Mouse (Mus musculus): ENCODE data around the gene Tjap1. TPM values are rescaled to one million over a fixed set of nuclear protein-coding genes. Genes with fewer than 3 reads are reported as not detected.

Gene Tjap1
- polyA plus RNA-seq, 1 experiment from 2014 or later: 53.1 TPM

DNA sequence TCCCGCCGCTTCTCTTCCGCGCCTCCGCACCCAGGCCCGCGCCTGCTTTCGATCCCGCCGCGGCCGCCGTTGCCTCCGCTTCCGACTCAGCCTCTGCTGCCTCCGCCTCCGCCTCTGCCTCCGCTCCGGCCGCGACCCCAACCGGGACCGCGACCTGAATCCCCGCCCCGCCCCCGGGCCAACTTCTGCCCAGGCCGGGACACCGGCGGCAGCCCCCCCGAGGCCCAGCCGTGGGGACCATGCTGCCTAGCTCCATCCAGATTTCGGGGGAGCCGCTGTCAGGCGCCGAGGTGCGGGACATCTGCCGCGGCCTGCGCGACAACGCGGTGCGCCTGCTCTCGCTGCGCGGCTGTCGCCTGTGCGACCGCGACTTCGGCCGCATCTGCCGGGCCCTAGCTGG is 28.7 kb downstream of the Tjap1 start:
- no peak overlapping the region for H3K27ac ChIP-seq (replicated peaks; ENCODE audit: low read depth, low read length)
- ATAC-seq (ENCODE audit: insufficient number of reproducible peaks, low FRiP score, low TSS enrichment, low read depth) (peak; percentile 3; the same call in 1 of the 2 replicates), DNase-seq (ENCODE audit: low spot score) (no peak)
- peak overlapping the region; percentile 53 for H3K4me3 ChIP-seq (ENCODE audit: low read depth, low read length)
- peaks cover 4% of the 10 kb centered on the region; the same call in 1 of the 2 replicates for H3K4me1 ChIP-seq (ENCODE audit: control insufficient read depth, insufficient read depth, low read length)
- H3K9me3 ChIP-seq (ENCODE audit: control insufficient read depth, low read length): 0 out of 2 replicates have a peak, but pooled peaks cover 4% of the 10 kb centered on the region
- H3K27me3 ChIP-seq (ENCODE audit: control insufficient read depth, insufficient read depth, low read length): peaks cover 14% of the 10 kb centered on the region
- H3K36me3 ChIP-seq (ENCODE audit: control insufficient read depth, insufficient read depth, low read length): peaks cover 31% of the 10 kb centered on the region
- under 1% methylated on average over 54 of the region's 54 CpGs for WGBS
- H3K4me2 ChIP-seq (ENCODE audit: low read depth, severe bottlenecking): peak overlapping the region; percentile 100
- H3K9ac ChIP-seq (ENCODE audit: low read length): peak overlapping the region; percentile 50

DNA sequence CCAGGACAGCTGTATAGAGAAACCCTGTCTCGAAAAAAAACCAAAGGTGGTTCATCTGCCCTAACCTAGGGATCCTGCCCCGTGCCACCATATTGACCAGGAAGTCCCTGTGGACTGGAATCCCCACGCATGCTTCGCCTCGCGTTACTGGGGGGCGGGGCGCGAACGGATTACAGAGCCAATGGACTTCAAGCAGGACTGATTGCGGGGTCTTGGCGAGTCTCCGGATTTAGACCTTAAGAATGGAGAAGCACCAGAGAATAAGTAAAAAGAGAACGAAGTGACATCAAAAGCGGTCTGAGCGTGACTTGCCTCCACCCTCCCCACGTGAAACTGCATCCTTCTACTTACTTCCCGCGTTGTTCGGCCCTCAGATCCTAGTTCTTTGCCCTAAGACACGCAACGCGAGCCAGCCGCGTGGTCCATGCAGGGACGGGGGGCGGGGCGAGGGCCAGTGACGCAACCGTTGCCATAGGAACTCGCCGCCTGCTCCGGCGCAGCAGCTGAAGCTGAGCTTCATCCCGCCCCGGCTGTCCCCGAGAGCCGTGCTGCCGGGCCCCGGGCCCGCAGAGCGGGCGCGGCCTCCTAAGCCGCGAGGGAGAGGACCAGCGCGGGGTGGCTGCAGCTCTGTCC is 29.3 kb downstream of the Tjap1 start, which contains the start of gene Lrrc73:
Gene Lrrc73, plus strand, starts transcription at position 80 of the 633 bp plus-strand sequence.
- peak within 1 kb of the TSS; percentile 53 for H3K4me3 ChIP-seq (ENCODE audit: low read depth, low read length)
- H3K27ac ChIP-seq (replicated peaks; ENCODE audit: low read depth, low read length): no peak within 1 kb of the TSS
- H3K4me1 ChIP-seq (ENCODE audit: control insufficient read depth, insufficient read depth, low read length): peaks cover 7% of the 10 kb centered on the region
- WGBS: 2% methylated on average over 45 of the region's 48 CpGs
- peak within 1 kb of the TSS; percentile 50 for H3K9ac ChIP-seq (ENCODE audit: low read length)
- H3K36me3 ChIP-seq (ENCODE audit: control insufficient read depth, insufficient read depth, low read length): peaks cover 26% of the 10 kb centered on the region
- peak; percentile 94 for DNase-seq (ENCODE audit: low spot score)
- peaks cover 14% of the 10 kb centered on the region for H3K27me3 ChIP-seq (ENCODE audit: control insufficient read depth, insufficient read depth, low read length)
- peak within 1 kb of the TSS; percentile 100 for H3K4me2 ChIP-seq (ENCODE audit: low read depth, severe bottlenecking)
- peak; percentile 71 for ATAC-seq (ENCODE audit: insufficient number of reproducible peaks, low FRiP score, low TSS enrichment, low read depth)
- 0 out of 2 replicates have a peak, but pooled peaks cover 4% of the 10 kb centered on the region for H3K9me3 ChIP-seq (ENCODE audit: control insufficient read depth, low read length)

DNA sequence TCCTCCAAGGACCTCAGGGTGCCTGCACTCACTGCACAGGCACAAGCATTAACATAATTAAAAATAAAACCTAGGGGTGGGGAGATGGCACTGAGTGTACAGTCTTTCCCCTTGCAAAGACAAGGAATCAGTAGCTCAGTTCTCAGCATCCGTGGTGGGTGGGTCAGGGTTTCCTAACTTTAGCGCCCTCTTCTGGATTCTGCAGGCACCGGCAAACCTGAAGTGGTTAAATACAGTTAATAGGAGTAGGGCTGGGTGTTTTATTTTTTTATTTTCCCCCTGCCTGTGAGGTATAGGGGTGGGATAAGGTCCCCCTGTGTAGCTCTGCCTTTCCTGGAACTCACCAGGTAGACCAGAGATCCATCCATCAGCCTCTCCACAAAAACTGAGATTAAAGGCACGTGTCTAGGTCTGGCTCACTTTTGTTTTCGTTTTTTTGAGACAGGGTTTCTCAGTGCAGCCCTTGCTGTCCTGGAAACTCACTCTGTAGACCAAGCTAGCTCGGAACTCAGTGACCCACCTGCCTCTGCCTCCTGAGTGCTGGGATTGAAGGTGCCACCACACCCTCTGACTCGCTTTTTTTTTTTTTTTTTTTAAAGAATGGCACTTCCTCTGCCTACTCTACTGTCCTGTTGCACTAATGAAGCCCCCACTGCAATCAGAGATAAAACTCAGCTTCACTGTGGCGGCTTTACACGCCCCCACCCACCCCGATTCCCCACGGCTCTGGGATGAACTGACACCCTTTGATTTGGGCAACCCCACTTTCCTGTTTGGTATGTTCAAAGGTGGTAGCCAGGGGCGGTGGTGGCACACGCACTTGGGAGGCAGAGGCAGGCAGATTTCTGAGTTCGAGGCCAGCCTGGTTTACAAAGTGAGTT is 30.0 kb downstream of the Tjap1 start:
- H3K27ac ChIP-seq (replicated peaks; ENCODE audit: low read depth, low read length): no peak overlapping the region
- H3K9me3 ChIP-seq (ENCODE audit: control insufficient read depth, low read length): 0 out of 2 replicates have a peak, but pooled peaks cover 4% of the 10 kb centered on the region
- DNase-seq (ENCODE audit: low spot score) (peak; percentile 50), ATAC-seq (ENCODE audit: insufficient number of reproducible peaks, low FRiP score, low TSS enrichment, low read depth) (no peak)
- H3K4me3 ChIP-seq (ENCODE audit: low read depth, low read length): peak overlapping the region; percentile 53; the same call in 1 of the 2 replicates
- H3K4me2 ChIP-seq (ENCODE audit: low read depth, severe bottlenecking): peak overlapping the region; percentile 100
- 57% methylated on average over 14 of the region's 14 CpGs for WGBS
- peaks cover 23% of the 10 kb centered on the region for H3K36me3 ChIP-seq (ENCODE audit: control insufficient read depth, insufficient read depth, low read length)
- no peak overlapping the region for H3K9ac ChIP-seq (ENCODE audit: low read length)
- peaks cover 7% of the 10 kb centered on the region for H3K4me1 ChIP-seq (ENCODE audit: control insufficient read depth, insufficient read depth, low read length)
- peaks cover 14% of the 10 kb centered on the region for H3K27me3 ChIP-seq (ENCODE audit: control insufficient read depth, insufficient read depth, low read length)

DNA sequence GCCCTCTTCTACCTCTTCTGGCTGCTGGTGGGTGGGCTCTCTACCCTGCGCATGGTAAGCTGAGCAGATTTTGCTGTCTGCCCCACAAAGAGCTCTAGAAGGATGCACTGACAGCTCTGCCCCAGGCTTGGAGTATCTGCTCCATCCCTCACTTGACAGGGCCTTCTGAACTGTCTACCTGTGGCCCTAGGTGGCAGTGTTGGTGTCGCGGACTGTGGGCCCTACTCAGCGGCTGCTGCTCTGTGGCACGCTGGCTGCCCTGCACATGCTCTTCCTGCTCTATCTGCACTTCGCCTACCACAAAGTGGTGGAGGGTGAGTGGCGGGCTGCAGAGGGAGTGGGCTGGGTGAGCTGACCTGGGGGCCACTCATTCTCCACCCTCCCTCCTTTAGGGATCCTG is 31.7 kb downstream of the Tjap1 start:
- H3K4me3 ChIP-seq (ENCODE audit: low read depth, low read length): no peak overlapping the region
- no peak overlapping the region for H3K4me2 ChIP-seq (ENCODE audit: low read depth, severe bottlenecking)
- H3K9me3 ChIP-seq (ENCODE audit: control insufficient read depth, low read length): no peaks in the 10 kb centered on the region
- H3K36me3 ChIP-seq (ENCODE audit: control insufficient read depth, insufficient read depth, low read length): peaks cover 22% of the 10 kb centered on the region
- 84% methylated on average over 7 of the region's 7 CpGs for WGBS
- no peak for DNase-seq (ENCODE audit: low spot score)
- H3K27me3 ChIP-seq (ENCODE audit: control insufficient read depth, insufficient read depth, low read length): peaks cover 14% of the 10 kb centered on the region
- ATAC-seq (ENCODE audit: insufficient number of reproducible peaks, low FRiP score, low TSS enrichment, low read depth): no peak
- peaks cover 12% of the 10 kb centered on the region for H3K4me1 ChIP-seq (ENCODE audit: control insufficient read depth, insufficient read depth, low read length)
- H3K9ac ChIP-seq (ENCODE audit: low read length): no peak overlapping the region
- H3K27ac ChIP-seq (replicated peaks; ENCODE audit: low read depth, low read length): no peak overlapping the region

DNA sequence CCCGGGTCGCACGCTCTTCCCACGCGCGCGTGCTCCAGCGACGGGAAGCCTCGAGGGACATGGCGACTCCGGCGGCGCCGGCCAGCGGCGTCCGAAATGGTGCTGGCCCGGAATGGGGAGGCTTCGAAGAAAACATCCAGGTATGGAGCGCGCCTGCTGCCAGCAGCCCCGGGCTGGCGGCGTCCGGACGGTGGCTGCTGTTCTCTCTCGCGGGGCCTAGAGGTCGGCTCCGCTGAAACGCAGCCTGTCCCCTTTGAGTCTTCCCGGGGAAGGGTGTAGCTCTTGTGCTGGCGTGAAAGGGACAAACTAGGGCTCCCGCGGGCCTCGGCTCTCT is 34.7 kb downstream of the Tjap1 start:
- ATAC-seq (ENCODE audit: insufficient number of reproducible peaks, low FRiP score, low TSS enrichment, low read depth) (no peak; the same call in 1 of the 2 replicates), DNase-seq (ENCODE audit: low spot score) (no peak)
- whole genome bisulfite sequencing: 1% methylated on average over 37 of the region's 37 CpGs
- H3K27me3 ChIP-seq (ENCODE audit: control insufficient read depth, insufficient read depth, low read length): no peaks in the 10 kb centered on the region
- H3K4me3 ChIP-seq (ENCODE audit: low read depth, low read length): peak overlapping the region; percentile 93
- peaks cover 8% of the 10 kb centered on the region for H3K4me1 ChIP-seq (ENCODE audit: control insufficient read depth, insufficient read depth, low read length)
- H3K9ac ChIP-seq (ENCODE audit: low read length): peak overlapping the region; percentile 89
- H3K4me2 ChIP-seq (ENCODE audit: low read depth, severe bottlenecking): peak overlapping the region; percentile 78
- H3K36me3 ChIP-seq (ENCODE audit: control insufficient read depth, insufficient read depth, low read length): peaks cover 44% of the 10 kb centered on the region
- no peak overlapping the region for H3K27ac ChIP-seq (replicated peaks; ENCODE audit: low read depth, low read length)
- no peaks in the 10 kb centered on the region for H3K9me3 ChIP-seq (ENCODE audit: control insufficient read depth, low read length)

DNA sequence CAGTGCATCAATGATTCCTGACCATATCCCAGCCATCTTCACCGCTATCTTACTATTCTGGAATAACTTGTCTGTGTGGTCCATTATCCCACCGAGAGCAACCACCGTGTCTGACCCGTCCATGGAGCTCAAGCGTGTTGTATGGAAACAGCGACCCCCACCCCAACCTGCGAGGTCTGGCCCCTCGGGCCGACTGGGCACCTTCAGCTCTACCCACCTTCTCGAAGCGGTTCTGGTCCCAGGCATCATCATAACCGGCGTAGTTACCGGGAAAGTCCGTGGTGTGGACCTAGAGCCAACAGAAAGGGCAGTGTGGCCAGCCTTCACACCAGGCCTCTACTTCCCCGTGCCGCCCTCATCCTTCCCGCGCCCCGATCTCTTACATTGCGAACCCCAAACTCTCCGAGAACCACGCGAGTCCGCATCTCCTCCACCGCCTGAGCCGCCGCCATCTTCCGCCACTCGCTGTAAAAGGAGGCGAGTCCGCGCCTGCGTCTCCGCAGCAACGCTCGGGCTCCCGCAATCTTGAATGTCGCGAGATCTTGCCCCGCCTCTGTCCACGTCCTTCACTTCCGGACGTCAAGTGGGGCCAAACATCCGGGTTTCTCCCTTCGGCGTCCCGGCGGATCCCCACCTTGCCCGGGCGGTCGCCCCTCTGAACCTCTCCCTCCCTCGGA is 35.2 kb downstream of the Tjap1 start, which contains the start of the genes Polr1c and Yipf3:
Gene Polr1c, minus strand, starts transcription at position 543 of the 677 bp plus-strand sequence.
Gene Yipf3, plus strand, starts transcription at position 569 of the 677 bp plus-strand sequence.
- ATAC-seq (ENCODE audit: insufficient number of reproducible peaks, low FRiP score, low TSS enrichment, low read depth) (peak; percentile 90), DNase-seq (ENCODE audit: low spot score) (peak; percentile 97)
- no peaks in the 10 kb centered on the region for H3K27me3 ChIP-seq (ENCODE audit: control insufficient read depth, insufficient read depth, low read length)
- no peak within 1 kb of the TSS for H3K27ac ChIP-seq (replicated peaks; ENCODE audit: low read depth, low read length)
- peaks cover 46% of the 10 kb centered on the region for H3K36me3 ChIP-seq (ENCODE audit: control insufficient read depth, insufficient read depth, low read length)
- no peaks in the 10 kb centered on the region for H3K9me3 ChIP-seq (ENCODE audit: control insufficient read depth, low read length)
- peak within 1 kb of the TSS; percentile 93 for H3K4me3 ChIP-seq (ENCODE audit: low read depth, low read length)
- under 1% methylated on average over 53 of the region's 53 CpGs for WGBS
- H3K9ac ChIP-seq (ENCODE audit: low read length): peak within 1 kb of the TSS; percentile 89
- peaks cover 8% of the 10 kb centered on the region for H3K4me1 ChIP-seq (ENCODE audit: control insufficient read depth, insufficient read depth, low read length)
- H3K4me2 ChIP-seq (ENCODE audit: low read depth, severe bottlenecking): peak within 1 kb of the TSS; percentile 78

DNA sequence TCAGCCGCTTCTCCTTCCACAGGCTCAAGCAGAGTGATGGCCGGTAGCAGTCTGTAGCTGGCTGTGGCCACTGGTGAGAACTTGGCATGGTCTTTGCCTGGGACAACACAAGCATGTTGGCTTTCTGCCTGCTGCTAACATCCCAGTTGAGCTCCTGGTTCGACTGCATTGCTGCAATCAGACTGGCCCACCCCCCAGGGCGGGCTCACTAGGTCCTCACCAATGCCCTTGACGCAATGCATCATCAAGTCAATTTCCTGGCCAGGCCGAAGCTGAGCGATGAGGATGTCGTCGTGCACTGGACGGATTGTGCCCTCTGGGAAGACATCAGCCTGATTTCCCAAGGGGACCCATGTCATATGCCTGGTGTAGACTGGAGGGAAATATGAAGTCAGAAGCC is 38.2 kb downstream of the Tjap1 start:
- H3K4me2 ChIP-seq (ENCODE audit: low read depth, severe bottlenecking): no peak overlapping the region
- no peak overlapping the region for H3K4me3 ChIP-seq (ENCODE audit: low read depth, low read length)
- H3K9ac ChIP-seq (ENCODE audit: low read length): no peak overlapping the region
- no peaks in the 10 kb centered on the region for H3K27me3 ChIP-seq (ENCODE audit: control insufficient read depth, insufficient read depth, low read length)
- no peak overlapping the region for H3K27ac ChIP-seq (replicated peaks; ENCODE audit: low read depth, low read length)
- H3K9me3 ChIP-seq (ENCODE audit: control insufficient read depth, low read length): no peaks in the 10 kb centered on the region; the same call in 1 of the 2 replicates
- ATAC-seq (ENCODE audit: insufficient number of reproducible peaks, low FRiP score, low TSS enrichment, low read depth) (no peak), DNase-seq (ENCODE audit: low spot score) (no peak)
- peaks cover 8% of the 10 kb centered on the region for H3K4me1 ChIP-seq (ENCODE audit: control insufficient read depth, insufficient read depth, low read length)
- peaks cover 54% of the 10 kb centered on the region for H3K36me3 ChIP-seq (ENCODE audit: control insufficient read depth, insufficient read depth, low read length)
- WGBS: 82% methylated on average over 10 of the region's 10 CpGs

DNA sequence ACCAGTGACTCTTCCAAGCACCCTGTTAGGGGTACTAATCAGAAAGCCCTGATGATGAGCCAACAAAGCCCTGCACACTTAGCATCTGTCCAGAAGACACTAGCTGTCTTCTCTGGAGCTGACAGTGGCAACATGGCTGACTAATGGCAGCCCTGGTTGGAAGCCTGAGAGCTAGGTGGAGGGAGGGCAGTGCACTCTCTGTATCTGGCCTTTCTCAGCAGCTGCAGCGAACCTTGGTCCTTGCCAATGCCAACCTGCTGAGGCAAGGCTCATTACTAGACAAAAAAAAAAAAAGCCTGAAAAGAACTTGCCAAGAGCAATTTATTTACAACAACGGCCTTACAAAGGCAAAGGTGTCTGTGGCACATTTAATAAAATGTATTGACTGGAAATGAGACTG is 39.2 kb downstream of the Tjap1 start:
- Histone ChIP-seq H3K4me2 (ENCODE audit: low read depth, severe bottlenecking) (no peak overlapping the region), H3K4me3 (ENCODE audit: low read depth, low read length) (no peak overlapping the region), H3K9me3 (ENCODE audit: control insufficient read depth, low read length) (no peaks in the 10 kb centered on the region; the same call in 1 of the 2 replicates), H3K9ac (ENCODE audit: low read length) (no peak overlapping the region), H3K4me1 (ENCODE audit: control insufficient read depth, insufficient read depth, low read length) (peaks cover 5% of the 10 kb centered on the region), H3K27me3 (ENCODE audit: control insufficient read depth, insufficient read depth, low read length) (no peaks in the 10 kb centered on the region), H3K36me3 (ENCODE audit: control insufficient read depth, insufficient read depth, low read length) (peaks cover 58% of the 10 kb centered on the region), H3K27ac (replicated peaks; ENCODE audit: low read depth, low read length) (no peak overlapping the region)
- 80% methylated on average over 2 of the region's 2 CpGs for WGBS
- ATAC-seq (ENCODE audit: insufficient number of reproducible peaks, low FRiP score, low TSS enrichment, low read depth) (no peak), DNase-seq (ENCODE audit: low spot score) (no peak)
